Mouse (Mus musculus): ENCODE results near the gene Ctbp2.

- no peak for TF ChIP-seq CTCF (IDR thresholded peaks at IDR 0.05; ENCODE audit: low read depth)
- TF ChIP-seq EP300 (IDR thresholded peaks at IDR 0.05; ENCODE audit: low read depth) = no peak
Observed at GRCm38 (mm10) chr7:133085408-133085807, 38.7 kb downstream of the Ctbp2 start.
